Mouse (Mus musculus): ENCODE data around the gene Slc7a11.

Slc7a11 gene

DNA sequence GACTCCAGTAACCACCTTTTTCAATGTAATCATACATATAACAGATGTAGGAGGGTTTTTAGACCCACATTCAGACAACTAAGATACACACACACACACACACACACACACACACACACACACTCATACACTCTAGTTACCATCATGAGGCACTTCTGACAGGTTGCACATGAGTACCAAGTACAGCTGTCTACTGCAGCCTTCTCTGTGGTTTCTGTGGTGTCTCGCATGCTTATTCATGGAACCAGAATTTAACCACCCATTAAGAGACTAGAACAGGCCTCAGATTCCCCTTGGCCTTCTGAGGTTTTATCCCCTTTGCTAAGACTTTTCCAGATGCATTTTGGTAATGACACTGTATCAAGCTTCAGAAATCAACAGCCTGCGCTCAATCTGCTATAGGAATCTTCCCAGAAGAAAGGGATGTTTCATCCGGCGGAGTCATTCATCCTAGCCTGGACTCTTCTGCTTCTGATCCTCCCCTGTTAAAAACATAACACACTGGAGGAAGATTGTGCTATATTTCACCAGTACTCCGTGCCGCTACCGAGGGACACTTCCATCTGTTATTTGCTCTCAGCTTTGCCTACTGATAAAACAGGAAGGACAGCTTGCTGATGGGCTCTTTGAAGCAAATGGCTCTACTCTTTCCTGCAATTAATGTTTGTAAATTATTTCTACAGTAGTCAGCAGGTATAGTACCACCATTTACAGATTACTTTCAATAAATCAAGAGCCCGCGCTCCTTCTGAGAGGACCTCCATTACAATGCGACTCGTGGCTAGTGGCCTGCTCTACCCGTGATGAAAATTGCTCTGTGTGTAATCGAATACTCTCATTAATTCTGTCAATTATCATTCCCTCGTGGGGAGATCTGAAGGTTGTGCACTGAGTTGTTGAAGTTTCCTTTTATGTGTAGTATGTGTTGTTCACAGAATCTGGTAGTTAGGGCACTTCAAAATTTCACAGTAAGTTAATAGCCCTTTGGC lies 135.8 kb downstream of the Slc7a11 start:
- no peak for DNase-seq (ENCODE audit: low read depth, low spot score)

DNA sequence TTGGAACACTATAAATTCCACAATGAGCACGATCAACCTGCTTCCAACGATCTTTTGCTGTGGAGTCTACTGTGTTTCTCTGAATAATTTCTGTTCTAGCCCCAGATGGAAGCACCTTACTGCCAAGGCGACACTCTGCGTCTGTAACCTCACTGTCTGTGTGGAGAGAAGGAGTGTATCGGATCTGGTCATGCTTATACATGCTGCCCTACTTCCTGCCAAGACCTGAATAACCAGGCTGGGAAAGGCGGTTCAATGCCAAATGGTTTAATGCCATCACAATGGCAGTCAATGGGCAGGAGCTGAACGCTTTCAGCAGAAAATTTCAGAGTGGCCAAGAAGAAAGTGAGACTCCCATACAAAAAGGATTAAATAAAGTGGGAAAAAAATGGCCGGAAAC lies 137.1 kb downstream of the Slc7a11 start:
- DNase-seq (ENCODE audit: low read depth, low spot score), result no peak

DNA sequence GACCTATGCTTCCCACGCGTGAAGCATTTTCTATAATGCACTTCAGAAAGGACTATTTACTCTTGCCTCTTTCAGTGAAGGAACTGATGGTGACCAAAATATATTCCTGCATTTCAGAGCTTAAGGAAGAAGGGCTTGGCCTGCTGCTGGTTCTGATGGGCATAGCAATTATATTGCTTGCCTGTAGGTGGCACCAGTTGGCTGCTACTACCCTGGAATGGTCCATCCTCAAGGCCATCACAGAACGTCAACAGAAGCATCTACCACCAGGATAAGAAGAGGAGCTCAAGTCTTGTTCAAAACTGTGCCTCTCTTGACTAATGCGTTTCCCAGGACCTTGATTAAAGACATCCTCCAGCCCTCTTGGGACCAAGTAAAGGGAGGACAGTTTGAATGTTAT lies 139.3 kb downstream of the Slc7a11 start:
- DNase-seq (ENCODE audit: low read depth, low spot score), result peak; percentile 6

DNA sequence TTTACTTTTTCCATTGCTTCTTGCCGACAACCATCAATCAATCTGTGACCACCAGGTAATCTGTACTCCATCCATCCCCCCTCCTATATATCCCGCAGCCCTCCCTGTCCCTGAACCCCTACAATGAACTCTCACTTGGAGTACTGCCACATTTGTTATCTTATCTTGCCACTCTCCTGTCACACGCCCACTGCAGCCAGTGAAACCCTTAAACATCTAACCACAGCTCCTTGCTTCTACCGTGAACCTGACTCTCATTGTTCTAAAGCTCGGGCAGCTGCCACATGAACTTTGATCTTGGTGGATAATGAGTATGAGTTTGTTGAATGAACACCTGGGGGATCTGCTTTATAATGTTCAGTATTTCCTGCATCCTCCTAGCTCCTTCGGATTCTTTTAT lies 140.8 kb downstream of the Slc7a11 start:
- DNase-seq (ENCODE audit: low read depth, low spot score), result no peak

DNA sequence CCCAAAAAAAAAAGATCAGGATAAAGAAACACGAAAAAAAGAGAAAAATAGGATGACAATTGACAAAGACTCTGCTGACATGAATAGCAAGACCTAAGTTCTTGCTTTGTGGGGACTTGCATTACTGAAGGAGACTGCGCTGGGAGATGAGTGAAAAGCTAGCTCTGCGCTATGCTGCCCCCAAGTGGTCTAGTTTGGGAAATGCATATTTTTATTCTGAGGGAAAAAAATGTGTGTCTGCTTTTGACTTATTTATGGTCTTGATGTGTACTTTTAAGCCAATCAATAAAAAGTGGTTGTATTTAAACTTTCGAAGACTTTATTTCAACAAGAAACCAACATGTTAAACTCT lies 142.5 kb downstream of the Slc7a11 start:
- peak; percentile 21 for DNase-seq (ENCODE audit: low read depth, low spot score)

DNA sequence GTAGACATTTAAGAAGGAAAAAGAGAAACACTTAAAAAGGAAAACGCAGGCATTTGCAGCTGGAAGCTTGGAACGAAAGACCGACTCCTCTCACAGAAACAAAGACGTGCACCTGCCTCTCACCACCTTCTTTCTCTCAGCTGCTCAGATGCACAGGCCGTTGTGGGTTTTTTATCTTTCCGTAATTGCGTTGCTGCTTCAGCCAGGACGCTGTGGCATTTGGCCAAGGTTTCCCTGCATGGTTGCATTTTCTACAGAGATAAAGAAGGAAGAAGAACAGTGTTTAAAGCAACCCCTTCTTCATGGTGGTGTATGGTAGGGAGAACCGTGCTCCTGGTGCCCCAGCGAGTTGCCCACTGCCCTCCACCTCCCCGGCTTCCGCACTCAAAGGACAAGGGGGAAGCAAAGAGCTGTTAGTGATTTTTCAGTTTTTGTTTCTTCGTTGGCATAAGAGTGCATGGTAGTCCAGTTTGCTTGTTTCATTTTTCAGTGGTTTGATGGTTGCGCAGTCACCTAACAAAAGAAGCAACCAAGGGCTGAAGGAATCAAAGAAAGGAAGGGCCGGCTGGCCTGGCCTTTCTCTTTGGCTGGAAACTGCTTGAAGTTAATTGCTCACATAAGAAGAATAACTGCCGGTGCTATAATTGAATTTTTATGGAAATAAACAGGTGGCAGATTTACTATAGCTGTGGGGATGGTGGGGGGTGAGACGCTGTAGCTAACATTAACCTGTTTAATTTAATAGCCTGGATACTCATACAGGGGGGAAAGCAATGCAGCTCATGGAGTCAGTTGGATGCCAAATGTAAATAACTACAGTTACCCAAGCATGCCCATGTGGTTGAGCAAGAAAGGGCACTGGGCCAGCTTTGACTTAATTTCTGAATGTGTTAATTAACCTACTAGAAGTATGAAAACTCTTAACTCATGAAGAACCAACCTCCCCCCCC lies 143.1 kb downstream of the Slc7a11 start:
- no peak for DNase-seq (ENCODE audit: low read depth, low spot score)

DNA sequence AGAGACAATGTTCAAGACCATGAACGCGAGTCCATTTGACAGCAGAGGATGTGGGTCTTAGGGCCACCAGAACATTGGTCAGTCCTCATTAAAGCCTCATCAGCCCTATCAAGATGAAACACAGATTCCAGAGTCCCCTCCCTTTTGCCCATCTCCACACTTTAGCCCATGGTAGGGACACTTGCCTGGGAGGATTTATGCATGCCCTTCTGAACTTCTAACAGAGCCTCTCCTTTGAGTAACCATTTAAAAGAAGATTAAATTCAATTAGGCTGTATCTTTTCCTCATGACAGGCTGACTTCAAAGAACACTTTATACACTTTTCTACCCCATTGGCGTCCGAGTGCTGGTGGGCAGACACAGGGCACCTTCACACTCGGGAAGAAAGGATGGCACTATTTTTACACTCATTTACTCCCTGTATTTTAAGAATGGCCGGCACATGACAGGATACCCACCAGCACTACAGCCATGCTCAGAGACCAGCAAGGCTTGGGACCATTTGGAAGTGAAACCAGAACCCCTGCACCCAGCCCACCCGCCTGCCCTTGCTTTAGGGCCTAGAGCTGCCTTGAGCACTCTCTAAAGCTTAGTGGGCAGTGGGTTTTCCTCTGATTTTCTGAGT lies 144.9 kb downstream of the Slc7a11 start:
- DNase-seq (ENCODE audit: low read depth, low spot score), result no peak

DNA sequence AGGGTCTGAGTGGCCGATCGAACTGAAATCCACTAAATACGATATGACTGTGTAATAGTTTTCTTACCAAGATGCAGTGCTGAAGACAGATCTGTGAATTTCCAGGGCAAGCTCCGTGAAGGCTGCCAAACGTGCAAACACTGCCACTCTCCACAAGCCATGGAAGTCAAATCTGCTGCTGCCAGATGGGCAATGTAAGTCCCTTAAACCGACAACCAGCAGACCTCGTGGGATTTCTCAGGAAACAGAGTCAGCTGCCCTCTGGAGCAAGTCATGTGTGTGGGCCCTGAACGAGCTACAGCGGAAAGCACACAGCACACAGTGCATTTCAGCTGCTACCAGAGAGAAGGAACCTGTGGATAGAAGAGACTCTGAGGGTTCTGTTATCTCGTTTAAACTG lies 146.5 kb downstream of the Slc7a11 start:
- no peak for DNase-seq (ENCODE audit: low read depth, low spot score)

DNA sequence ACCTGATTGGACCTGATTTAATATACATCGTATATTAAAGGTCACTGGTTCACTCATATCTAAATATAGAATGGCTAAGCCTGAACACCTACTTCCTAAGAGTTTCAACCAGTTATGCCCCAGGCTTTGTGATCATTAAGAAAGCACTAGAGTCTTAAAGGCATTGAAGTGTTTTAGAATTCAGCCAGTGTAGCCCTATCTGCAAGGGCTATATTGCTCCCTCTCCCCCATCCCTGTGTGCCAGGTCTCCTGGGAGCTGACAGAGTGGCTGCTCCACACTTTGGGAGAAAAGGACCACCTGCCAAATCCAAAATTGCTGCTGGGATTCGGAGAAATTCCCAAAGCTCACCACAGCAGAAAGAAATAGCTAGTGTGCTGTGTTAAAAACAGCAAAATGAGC lies 168.4 kb downstream of the Slc7a11 start:
- no peak for DNase-seq (ENCODE audit: low read depth, low spot score)

DNA sequence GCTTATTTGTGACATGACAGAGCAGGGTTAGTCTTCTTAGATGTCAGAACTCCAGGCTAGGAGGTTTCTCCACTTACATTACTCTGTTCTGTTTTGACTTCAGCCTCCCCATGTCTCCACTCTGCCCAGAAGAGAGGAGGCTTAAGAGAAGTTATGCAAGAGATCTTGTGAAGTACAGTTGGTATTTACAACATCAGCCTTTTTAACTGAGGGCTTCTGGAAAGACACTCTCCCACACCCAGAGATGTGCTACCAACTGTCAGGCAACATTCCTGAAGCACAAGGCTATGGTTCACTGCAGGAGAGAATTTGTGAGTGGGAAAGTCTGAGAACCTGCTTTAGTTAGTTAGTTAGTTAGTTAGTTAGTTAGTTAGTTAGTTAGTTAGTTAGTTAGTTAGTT lies 171.2 kb downstream of the Slc7a11 start:
- DNase-seq (ENCODE audit: low read depth, low spot score), result no peak

DNA sequence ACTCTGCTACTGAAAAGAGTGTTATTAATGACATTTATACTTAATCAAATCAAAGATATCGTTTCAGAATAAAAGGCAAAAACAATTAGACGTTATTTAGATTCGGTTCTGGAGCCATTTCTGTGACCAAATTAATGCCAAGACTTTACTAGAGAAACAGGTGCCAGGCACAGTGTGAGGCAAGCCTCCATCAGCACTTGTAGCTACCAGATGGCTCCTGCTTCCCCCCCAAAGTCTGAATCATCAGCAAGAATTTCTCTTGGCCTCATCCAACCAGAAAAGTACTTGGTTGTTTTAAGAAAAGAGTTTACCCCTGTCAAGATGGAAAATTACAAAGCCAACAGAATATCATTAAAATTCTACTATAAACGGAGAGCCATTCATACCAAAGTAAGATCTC lies 173.7 kb downstream of the Slc7a11 start:
- no peak for DNase-seq (ENCODE audit: low read depth, low spot score)

DNA sequence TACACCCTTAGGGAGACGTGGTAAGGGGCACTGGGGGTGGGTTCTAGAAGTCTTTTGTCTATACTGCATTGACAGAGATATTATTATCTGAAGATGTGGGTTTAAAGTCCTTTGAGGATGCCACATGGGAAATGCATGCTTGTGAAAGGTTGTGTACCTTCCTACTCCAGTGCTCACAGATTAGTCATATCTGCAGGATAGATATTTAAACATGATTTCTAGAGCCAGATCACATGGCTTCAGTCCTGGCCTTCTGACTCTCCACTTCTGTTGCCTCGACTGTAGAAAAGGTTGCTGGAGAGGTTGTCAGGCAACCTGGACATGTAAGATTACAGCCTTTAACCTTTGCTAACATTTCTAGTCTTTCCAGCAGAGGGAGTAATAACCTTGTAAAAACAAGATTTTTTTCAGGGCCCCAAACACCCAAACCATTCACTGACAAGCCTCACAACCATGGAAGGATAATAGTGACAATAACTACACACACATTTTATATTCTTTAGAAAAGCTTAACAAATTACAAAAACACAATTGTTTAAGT lies 180.8 kb downstream of the Slc7a11 start:
- DNase-seq (ENCODE audit: low read depth, low spot score), result no peak

DNA sequence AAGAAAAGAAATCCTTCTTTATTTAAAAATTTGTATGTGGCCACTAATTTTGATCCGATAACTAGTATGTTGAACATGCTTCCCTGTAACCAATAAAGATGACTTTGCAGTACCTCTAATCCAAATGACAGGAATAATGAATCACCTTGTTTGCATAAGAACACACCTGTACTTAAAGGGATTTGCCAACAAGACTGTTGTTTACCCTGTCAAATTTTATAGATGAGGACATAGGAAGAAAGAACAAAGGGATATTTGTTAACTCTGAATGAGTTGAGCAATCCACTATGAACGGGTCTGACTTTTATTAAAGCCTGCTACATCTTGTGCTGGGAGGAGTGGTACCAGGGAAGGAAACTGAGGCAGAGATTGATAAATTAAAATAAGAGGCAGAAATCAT lies 181.3 kb downstream of the Slc7a11 start:
- no peak for DNase-seq (ENCODE audit: low read depth, low spot score)

DNA sequence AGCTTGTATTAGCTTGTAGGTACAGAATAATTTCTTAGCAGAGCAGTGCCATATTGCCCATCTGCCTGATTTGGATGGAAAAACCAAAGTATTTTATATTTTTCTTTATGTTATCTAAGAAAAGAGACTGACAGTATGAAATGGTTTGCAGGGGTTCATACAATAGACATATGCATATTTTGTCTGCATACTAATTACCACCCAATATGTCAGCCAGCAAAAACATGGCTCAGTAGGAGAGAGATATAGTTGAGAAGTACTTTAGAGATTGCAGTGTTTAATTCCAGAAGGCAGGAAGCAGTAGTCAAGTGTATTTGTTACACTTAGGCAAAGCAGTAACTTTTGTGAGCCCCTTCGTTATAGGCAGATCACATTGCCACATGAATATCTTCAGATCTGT lies 182.7 kb downstream of the Slc7a11 start:
- no peak for DNase-seq (ENCODE audit: low read depth, low spot score)

DNA sequence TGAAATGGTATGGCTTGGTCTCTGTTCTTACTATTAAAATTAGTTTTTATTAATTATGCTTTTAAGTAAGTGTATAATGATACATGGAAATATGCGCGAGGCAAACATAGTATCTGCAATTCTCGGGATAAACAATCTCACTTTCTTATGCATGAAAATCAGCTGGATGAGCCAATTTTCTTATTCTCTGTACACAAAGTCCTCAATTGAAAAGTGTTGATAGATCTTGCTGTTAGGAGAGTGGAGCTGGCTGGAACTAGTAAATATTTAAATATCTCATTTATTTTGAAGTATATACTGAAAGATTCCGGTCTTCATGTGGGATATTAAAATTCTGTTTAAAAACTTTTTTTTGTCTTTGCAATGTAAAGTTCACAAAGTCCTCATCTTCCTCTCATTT lies 184.6 kb downstream of the Slc7a11 start:
- DNase-seq (ENCODE audit: low read depth, low spot score), result no peak

DNA sequence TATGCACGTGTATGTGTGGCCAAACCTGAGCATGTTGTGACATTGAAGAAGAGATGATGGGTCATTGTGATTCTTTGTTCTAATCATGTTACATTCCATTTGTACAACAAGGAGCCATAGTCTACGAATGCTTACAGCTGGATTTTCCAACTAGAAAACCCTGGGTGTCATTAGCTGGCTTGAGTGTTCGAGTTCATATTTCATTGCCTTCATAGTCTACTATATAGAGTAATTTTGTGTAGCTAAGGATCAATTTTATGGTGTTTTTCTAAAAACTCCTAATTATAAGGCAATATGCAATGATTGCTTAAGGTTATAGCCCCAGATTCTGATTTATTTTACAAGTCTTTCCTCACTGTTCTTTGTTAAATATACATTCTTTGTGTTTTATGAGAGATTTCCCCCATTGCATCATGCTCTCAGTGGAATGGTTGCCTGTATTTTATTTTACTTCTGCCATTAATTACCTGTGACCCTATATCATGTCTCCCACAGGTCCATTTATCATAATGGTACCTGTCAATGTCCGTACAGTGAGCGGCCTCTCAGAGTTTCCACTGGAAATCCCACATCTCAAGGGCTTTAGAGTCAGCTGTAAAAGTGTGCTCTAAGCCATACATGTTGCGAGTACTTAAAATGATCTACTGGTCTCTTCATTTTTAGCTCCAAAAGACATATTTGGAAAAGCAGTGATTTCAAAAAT lies 193.7 kb downstream of the Slc7a11 start:
- DNase-seq (ENCODE audit: low read depth, low spot score), result no peak

DNA sequence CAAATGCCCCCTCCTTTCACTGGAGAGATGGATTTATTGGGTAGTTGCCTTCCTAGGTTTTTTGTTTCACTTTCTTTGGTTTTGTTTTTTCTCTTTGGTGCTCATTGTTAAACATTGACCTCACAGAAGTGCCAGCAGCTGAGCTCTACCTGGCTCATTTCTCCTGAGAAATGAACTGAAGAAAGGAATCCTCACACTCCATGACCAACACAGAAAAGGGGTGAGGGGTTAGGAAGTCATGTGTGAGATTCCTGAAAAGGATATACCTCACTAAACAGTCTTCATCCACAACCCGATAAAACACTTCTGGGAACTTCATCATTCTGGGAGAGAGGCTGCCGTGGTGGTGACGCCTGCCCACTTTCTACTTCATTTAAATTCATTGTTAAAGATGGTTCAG lies 207.4 kb downstream of the Slc7a11 start:
- no peak for DNase-seq (ENCODE audit: low read depth, low spot score)

DNA sequence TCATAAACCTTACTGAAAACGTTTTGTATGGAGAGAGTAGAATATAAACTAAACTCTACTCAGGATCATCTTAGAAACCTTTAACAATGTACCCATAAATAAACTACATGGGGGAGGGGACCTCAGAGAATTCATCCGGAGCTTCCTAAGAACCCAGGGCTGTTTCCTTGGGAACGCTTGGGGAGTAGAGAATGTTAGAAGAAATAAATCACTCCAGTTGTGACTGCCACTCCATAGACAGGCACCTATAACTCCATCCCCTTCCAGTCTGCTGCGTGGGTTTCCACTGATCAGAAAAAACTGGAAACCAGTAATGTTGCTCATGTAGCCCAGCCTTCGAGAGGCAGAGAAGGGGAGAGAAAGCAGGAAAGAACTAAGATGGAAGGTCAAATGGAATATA lies 210.3 kb downstream of the Slc7a11 start:
- DNase-seq (ENCODE audit: low read depth, low spot score), result no peak

DNA sequence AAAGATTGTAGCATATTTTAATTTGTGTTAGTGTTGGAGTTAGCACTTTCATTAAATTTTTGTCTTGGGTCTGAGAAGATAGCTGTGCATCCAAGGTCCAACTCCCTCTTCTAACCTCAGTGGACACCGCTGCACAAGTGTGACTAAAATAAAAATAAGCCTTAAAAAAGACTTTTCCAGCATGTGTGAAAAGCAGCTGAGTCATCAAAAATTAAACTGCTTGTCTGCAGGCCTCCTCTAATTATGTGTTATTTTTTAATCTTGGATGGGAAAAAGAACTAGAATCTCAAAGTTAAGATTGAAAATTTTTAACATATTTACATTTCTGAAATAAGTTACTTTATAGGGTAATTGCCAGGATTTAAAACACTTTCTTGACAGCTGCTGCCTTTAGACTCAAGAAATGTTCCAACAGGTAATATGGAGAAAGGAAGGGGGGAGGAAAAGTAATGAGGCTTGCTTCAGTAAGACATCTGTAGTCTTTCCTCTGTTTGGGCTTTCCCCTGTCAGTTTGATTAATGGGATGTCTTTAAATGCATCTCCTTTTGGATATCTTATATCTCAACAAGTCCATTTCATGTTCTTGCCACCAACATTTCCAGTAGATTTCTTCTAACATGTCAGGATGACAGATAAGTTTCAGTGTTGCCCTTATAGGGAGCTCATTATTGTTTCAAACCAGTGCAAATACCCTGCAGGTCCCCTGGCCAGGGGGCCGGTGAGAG lies 218.9 kb downstream of the Slc7a11 start:
- no peak for DNase-seq (ENCODE audit: low read depth, low spot score)

DNA sequence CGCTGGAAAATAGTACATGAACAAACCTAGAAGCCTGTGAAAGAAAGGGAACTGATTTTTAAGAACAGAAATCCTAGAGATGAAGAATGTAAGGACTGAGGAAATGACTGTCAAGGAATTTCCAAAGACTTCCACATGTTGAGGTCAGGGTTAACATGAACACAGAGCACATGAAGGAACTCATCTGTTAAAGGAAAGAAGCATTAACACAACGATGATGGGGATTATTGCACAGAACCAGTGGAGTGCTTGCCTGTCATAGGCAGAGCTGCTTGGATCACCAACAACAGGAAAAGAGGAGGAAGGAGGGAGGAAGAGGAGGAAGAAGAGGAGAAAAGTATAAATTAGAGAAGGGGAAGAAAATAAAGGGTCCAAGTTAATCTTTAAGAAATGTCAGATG lies 223.0 kb downstream of the Slc7a11 start:
- no peak for DNase-seq (ENCODE audit: low read depth, low spot score)

DNA sequence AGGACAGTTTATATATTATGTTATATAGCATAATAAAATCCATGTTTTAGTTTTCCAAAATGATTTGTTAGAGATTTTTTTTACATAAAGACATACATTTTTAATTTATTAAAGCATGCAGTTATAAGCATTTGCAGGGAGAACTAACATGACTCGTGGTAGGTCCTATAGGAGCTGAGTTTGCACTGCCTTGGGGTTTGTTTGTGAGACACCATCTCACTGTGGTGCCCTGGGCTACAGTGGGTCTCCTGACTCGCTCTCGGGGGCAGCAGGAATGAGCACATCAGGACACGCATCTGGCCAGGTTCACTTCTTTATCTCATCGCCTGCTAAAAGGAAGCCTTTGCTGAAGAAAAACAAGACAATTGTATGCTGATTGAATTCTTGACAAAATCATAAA lies 257.0 kb downstream of the Slc7a11 start:
- DNase-seq (ENCODE audit: low read depth, low spot score), result no peak
